Mouse (Mus musculus) spleen, postnatal 36 days (tissue): ENCODE measurements around the gene Dnah3.
A peak's percentile ranks its signal among the peaks of the same experiment; 100 is the strongest.

ENCODE experiments used
- DNase-seq, 2 experiments: peaks; one replicate each; pipeline ENCODE4 v3.0.0; 2022; ENCODE audit warnings: low spot score in 2 of 2, mixed read lengths in 1 of 2

Gene Dnah3

DNA sequence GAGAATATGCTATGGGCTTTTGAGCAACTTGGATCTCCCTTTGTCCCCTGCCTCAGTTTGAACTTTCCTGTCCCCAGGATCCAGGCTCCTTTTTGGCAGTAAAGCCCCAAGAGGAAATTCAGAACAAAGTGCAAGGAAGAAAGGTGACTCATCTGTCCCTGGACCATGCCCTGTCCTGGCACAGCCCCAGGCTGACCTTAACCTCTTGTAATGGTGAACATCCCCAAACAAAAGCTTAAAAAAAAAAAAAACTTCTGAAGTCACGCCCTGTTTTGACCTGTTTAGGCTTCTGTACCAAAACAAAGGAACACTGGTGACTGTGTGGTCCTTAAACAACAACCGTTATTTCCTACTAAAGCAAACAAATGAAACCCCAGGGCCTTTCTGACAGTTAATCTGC is 153.5 kb downstream of the Dnah3 start:
- DNase-seq, result no peak

DNA sequence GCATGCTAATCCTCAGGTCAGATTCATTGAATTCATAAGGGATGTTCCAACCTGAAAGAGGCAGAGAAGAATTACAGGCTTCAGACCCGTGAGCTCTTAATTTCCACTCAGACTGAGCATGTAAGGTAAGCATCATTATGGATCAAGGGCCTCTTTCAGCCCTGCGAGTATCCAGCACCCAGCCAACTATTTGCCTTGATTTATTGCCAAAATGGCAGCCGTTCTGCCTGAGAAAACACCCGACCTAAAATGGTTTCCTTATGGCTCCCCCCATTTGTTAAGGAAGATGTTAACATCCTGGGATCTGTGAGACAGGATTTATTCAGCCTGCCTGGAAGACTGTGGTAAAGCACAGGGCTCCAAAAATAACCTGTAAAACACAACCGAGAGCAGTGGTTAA is 158.0 kb downstream of the Dnah3 start:
- DNase-seq, result no peak

DNA sequence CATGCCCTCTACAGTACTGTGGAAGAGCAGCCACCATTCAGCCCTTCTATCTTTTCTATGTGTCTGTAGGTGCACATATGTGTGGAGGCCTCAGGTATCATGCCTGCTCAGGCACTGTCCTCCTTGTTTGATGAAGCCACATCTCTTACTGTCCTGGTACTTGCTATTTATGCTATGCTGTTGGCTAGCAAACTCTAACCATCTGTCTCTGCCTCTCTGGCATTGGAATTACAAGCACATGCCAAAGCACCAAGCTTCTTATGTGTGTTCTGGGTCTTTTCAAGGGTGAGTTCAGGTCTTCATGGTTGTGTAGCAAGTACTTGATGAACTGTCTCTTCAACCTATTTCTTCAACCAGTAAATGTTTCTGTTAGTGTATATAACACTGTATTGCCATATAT is 158.8 kb downstream of the Dnah3 start:
- DNase-seq, result no peak

DNA sequence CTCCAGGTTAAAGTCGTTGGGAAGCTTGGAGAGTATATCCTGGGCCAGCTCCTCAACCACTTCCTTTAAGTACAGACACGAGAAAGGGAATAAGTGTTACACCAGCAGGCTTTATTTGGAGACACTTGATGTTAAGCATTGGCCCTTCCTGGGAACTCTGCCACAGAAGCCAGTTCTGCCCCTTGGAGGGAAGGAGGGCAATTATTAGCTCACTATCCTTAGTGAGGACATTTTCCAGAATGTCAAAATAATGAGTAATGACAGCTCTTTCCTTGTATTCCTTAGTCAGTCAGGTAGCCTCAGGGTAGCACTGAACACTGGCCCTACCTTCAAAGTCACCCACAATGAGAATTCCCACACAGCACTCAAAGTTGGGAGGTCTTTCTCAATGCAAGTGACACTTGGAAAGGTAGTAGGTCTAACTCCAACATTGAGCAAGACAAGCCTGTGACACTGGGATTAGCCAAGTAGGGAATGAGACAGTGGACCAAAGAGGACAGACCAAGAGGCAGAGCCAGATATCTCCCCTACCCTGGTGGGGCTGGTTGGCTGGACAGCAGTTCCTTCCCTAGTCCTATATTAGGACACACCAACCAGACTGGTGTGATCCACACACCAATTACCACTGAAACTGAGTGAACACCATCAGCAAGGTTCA is 166.2 kb downstream of the Dnah3 start:
- no peak for DNase-seq

GRCm38 (mm10) chr7:119921054-119921453 is 174.0 kb downstream of the Dnah3 start:
- DNase-seq, result no peak

- DNase-seq, result no peak
Measured at GRCm38 (mm10) chr7:119920457-119920856, 174.6 kb downstream of the Dnah3 start.

DNA sequence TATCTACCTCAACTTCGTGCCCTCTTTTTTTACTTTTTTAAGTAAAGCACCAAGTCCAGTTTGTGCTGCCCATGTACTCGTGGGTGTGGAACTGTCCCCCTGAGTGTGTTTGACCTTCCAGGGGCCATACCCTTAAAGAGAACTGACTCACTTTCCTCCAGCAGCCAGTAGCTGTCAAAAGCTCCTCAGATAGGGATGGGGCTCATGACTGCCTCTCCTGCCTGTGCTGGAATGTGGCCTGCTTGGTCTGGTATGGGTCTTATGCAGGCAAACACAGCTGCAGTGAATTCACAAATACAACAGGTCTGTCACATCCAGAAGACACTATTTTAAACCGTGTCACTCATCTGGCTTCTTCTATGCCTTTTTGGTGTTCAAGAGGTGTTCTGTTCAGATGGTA is 183.4 kb downstream of the Dnah3 start:
- DNase-seq, result no peak

DNA sequence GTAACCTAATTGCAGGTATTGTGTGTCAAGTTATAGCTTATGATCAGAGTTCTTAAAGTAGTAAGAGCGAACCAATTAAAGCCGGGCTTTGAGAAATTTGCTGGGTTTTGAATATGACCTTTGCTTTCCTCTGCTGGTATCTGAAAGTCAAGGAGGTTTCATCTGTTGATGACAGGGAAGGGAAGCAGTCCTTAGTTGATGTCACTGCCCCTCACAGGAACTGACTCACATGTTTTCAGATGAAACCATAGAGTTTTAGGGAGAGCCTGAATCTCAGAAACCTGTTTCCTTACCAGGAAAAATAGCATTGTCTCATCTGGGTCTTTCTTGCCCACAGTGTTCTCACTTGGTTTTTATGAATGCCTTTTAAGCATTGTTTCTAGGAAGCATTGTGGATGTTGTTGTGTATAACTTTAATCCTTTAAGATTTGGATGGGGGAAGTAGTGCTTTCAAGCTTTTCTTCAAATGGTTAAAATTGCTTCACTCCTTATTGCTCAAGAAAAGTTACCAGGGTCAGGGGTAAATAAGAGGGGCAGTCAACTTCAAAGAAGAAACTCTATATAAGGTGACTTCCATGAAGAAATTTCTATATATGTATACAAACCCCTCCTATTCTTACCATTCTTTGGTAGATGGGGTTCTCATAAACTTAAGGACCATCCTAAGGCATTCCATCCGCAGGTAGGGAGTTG is 188.4 kb downstream of the Dnah3 start:
- no peak for DNase-seq

GRCm38 (mm10) chr7:119899386-119900057 is 195.6 kb downstream of the Dnah3 start:
- no peak for DNase-seq

DNA sequence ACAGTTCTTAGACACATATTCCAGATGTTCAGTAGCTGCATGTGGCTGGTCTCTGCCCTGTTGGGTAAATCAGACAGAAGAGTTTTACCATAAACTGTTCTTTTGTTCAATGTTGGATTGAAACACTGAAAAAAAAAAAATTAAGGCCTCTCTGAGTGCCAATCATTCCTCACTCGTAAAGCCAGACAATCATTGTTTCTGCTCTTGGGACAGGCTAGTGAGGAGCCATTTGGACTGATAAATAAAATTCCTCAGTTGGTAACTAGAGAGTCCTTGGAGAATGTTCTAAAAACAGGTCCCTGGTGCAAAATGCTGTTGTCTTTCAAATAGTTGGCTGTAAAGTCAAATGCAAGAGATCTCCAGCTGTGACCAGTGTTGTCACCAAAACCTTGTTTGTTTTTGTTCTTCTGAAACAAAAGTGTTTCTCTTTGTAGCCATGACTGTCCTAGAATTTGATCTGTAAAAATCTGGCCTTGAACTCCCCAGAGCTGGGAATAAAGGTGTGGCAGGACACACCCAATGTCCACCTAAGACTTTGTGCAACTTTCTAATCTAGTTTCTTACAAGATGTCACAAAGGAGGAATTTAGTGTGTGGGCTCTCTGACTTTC is 196.7 kb downstream of the Dnah3 start:
- DNase-seq, result no peak

DNA sequence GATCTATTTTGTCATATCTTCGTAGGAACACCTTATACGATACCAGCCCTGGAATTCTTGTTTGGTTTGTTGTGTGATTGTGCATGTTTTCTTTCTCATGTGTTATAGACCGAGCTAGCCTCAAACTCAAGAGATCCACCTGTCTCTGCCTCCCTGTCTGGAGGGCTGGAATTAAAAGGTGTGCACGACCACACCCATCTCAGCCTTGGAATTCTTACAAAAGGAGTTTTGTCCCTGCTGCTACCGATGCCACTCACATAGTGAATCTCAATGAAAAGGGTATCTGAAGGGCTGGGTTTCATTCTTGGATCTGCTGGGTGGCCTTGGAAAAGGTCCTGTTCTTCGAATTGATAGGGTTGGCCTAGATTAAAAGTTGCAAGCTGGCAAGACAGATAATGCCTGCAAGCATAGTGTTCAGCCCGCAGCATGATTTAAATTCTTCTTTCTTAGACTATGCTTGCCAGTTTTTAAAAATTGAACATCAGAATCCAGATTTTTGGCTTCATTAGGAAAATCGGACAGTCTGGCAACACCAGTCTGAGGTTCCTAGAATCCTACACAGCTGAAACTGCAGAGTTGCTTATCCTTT is 197.5 kb downstream of the Dnah3 start:
- DNase-seq, result no peak

DNA sequence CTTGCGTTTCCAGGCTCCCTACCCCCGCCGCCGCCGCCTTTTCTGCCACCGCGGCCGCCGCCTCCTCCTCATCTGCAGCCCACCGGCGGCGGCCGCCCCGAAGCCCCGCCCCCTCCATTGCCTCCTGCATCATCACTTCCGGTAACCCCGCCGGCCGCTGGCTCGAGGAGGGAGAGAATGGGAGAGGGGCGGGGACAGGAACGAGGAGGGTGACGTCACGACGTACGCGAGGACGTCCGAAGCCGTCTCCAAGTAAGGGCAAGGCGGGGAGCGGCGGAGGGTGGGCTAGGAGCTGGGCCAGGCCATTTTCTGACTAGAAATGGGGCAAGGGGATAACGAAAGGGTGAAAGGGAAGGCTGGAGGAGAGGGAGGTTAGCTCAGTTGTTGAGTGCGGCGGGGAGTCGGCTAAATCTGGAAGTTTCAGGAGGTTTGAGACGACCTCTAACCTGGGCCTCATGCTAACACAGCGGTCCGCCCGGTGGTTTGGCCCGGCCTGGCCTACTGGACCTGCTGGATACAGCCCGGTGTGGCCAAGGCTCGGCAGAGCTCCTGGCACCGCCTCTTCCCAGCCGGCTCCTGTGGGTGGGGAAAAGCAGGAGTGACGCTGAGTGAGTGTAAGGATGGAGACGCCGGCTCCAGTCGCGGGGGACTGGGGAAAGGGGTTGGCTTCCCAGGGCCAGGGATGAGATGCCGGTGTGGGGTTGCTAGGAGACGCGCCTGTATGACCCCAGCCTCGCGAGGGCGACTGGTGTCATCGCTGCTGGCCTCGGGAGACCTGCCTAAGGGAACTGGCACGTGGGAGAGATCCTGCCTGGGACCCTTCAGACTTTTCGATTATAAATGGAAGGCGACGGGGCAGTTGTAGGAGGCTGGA is 199.2 kb downstream of the Dnah3 start, which contains the start of the genes Lyrm1 and Dcun1d3:
TSS of gene Lyrm1 (plus strand) at position 223 of the 874 bp plus-strand sequence.
TSS of gene Dcun1d3 (minus strand) at position 660 of the 874 bp plus-strand sequence.
- peak; percentile 95 for DNase-seq

DNA sequence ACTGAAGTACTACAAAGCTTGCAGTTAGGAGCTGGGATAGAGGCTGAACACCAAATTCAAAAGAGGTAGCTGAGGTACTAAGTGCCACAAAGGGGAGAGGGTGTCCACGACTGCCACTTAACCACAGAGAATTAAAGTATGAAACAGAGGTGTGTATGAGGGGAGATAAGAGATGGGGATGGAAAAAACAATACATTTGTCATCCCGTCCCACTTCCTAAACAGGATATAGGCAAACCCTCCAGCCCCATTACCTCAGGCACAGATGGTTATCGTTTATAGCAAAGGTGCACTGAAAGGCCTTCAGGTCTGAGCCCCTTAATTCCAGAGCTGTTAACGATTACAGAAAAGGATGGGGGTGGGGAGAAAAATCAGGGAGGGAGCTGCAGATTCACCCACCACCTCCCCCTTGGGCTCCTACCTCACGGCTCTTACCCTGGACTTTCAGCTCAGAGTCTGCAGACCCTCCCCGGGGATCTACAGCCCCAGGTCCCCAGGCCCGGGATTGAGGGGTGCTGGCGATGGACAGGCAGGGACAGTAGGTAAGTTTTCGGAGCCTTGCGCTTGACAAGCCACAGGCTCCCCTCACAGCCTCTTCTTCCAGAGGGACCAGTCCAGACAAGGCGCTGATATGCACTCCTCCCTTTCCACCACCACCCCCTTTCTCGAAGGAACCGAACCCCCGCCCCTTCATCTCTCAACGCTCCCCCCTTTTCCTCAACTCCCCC is 200.1 kb downstream of the Dnah3 start:
- peak in 1 of 2 experiments; percentile 4 for DNase-seq

DNA sequence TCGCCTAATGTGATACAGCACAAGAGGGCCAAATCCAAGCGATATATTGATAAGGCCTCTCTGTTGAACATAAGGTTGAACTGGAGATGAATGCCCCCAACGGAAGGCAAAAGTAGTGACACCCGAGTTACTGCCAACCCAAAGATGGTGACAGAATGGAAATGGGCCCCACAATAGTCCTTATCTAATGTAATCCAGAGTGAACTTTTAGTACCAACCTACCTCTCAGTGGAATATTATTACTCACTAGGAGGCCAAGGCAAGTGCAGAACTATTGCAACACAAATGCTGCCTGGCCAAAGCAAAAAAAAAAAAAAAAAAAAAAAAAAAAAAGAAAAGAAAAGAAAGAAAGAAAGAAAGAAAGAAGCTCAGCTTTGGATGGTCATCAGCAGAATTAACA is 202.3 kb downstream of the Dnah3 start:
- no peak for DNase-seq

- DNase-seq, result no peak
Measured at GRCm38 (mm10) chr7:119892198-119892597, 202.9 kb downstream of the Dnah3 start.

DNA sequence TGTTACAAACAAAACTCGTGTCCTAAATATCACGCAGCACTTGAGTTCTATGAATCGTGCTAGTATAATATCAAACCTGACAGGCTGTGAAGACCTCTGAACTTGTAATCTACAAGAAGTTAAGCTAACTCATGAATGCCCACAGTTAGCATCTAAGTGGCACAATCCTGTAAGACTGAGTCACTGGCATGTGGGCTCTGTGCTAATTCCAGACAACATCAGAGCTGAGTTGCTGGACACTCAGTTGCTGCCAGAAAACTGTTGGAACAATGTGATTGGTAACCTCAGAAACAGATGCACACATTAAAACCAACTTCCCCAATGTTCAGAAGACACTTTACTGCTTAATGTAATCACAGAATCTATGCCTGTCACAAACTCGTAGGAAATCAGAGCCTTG is 207.2 kb downstream of the Dnah3 start:
- DNase-seq, result no peak

DNA sequence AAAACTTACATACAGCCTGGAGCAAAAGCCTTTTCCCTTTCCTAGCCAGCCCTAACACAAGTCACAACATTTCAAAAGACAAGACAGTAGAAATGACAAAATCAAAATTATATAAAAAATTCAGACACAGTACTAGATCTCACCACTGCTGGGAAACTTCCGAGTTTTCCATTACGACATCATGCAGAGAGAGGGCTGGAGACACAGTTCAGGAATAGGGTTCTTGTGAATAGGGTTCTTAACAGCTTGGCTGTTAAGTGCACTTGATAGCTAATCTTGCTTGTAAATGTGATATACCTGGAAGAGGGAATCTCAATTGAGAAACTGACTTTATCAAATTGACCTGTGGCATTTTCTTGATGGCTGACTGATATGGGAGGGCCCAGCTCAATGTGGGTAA is 213.9 kb downstream of the Dnah3 start:
- no peak for DNase-seq

DNA sequence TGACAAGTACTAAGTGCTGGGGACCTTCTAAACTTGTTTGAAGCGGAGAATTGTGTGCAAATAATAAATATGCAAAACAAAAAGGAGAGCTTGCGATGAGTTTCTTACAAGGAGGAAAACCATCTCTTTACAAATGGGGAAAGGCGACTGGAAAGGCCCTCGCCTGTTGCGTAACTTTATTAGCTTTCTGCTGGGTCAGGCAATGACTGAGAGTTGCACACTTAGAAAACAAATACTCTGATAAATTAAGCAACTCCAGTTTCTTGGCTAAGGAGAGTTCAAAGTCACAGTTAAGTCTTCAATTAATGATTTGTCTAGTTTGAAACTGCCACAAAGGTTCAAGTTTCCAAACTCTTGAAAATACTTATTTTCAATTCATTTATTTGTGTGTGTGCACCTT is 214.7 kb downstream of the Dnah3 start:
- no peak for DNase-seq

DNA sequence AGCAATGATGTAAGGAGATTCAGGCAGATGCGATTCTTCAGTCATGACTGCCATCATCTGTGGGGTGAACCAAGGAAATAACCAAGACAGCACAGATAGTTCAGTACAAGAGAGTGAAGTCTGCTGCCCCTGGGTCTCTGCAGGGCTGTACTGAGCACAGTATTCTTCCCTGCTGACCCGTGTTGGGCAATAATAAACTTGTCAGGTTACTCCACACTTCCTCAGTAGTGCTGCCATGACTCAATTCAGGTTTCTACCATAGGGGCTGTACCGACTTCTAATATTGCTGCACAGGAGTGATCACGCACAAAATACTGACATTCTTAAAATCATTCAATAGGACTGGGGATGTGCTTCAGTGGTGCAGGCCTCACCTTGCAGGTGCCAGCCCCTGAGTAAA is 215.9 kb downstream of the Dnah3 start:
- DNase-seq, result peak in 1 of 2 experiments; percentile 9

- no peak for DNase-seq
Measured at GRCm38 (mm10) chr7:119875776-119876440, 219.2 kb downstream of the Dnah3 start.
